Mouse (Mus musculus) NIH3T3 (cell line): ENCODE results near the gene Ccdc96.

Experiments used
- DNase-seq: peaks from one replicate; pipeline ENCODE4 v3.0.0-alpha.2; 2012; ENCODE audit warnings: low read depth

The Ccdc96 gene

GRCm38 (mm10) chr5:36525216-36525615 is 40.8 kb downstream of the Ccdc96 start:
- no peak for DNase-seq

DNA sequence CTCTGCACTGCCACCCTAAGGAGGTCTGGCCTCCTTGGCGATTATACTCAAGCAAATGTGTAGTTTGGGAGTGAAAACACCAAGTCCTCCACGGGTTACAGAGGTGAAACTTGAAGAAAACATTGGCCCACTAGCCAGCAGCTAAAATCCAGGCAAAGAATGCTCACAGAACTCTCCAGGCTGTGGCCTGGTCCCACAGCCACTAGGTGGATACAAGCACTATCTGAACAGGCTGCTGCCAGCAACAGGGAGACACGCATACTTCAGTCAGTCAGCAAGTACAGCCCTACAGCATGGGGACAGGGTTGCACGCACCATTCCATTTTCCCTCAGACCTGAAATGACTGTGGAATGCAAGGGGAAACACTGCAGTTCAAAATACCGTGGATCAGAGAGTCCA is 41.9 kb downstream of the Ccdc96 start:
- peak; percentile 56 for DNase-seq

- DNase-seq, result no peak
These were observed 42.5 kb downstream of the Ccdc96 start for GRCm38 (mm10) chr5:36526921-36527320.

GRCm38 (mm10) chr5:36529698-36530097 is 45.3 kb downstream of the Ccdc96 start:
- DNase-seq, result peak; percentile 52

DNA sequence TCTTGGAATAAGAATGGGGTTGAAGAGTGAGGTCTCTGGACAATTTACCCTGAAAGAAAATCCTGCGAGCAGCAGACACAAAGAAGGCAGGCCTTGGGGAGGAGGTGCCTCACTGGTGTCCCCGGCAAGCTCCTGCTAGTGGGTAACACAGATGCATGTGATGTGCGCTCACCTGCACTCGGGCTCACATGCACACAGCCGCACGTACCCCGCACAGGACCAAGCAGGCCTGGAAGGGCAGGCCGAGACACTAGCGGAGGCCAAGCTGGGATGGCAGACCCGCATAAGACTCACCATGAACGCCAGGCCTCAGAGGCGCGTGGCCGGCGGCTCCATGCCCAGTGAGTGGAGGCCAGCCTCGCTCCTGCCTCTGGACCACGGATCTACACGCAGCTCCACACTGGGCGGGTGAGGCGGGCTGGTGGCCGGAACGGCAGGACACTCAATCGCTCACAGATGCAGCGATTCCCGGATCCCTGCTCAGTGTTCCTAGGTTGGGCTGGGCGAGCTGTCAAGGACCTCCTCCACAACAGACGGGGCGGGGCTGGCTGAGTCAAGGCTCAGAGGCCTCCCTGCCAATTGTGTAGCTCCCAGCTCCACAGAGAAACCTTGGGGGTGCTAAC is 45.9 kb downstream of the Ccdc96 start:
- DNase-seq, result peak; percentile 97

DNA sequence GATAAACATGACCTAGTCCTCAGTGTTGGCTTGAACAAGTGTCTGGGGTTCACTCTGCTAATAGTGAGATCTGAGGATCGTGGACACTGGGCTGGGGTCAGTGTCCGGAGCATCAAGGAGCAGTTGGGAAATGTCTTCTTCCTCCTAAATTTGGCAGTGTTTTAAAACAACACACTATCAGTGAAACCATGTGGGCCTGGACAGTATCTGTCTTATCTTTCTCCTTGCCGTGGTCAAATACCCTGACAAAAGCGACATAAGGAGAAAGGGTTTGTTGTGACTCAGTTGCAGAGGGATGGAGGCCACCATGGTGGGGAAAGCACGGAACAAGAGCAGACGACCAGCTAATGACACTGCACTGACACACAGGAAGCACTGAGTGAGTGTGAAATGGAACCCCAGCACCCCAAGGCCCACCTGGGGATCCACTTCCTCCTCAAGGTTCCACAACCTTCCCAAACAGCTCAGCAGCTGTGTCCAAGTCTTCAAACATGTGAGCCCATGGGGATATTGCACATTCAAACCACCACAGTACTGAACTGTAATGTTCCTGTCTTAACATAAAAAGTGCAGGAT is 50.2 kb downstream of the Ccdc96 start:
- DNase-seq, result no peak

GRCm38 (mm10) chr5:36535438-36536176 is 51.2 kb downstream of the Ccdc96 start:
- no peak for DNase-seq

- no peak for DNase-seq
These were observed 52.0 kb downstream of the Ccdc96 start for GRCm38 (mm10) chr5:36536424-36536823.
